Mouse (Mus musculus): ENCODE results near the gene St6gal2. TPM values are rescaled to one million over a fixed set of nuclear protein-coding genes. Genes with fewer than 3 reads are reported as not detected.

Gene St6gal2
- polyA plus RNA-seq, 1 experiment from 2014 or later = 13.4 TPM

DNA sequence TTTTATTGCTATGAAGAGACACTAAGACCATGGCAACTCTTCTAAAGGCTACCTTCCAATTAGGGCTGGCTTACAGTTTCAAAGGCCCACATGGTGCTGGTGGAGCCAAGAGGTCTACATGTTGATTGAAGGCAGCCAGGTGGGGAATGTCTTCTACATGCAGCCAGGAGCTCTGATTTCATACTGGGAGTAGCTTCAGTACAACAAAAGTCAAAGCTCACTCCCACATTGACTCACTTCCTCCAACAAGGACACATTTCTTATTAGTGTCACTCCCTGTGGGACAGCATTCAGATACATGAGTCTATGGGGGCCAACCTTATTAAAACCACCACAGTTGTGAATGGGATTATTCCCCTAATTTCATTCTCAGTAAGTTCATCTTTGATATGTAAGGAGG lies 23.8 kb downstream of the St6gal2 start:
- Histone ChIP-seq H3K9ac (ENCODE audit: low read length) (no peak overlapping the region), H3K4me1 (replicated peaks; ENCODE audit: control insufficient read depth, insufficient read depth, low read length) (no peaks in the 10 kb centered on the region), H3K4me2 (ENCODE audit: low read depth, low read length, severe bottlenecking) (no peak overlapping the region), H3K27me3 (ENCODE audit: control insufficient read depth, insufficient read depth, low read length) (no peaks in the 10 kb centered on the region), H3K9me3 (ENCODE audit: control insufficient read depth, low read length) (no peaks in the 10 kb centered on the region), H3K4me3 (ENCODE audit: low read depth, low read length) (no peak overlapping the region), H3K27ac (ENCODE audit: low read depth, low read length) (no peak overlapping the region), H3K36me3 (ENCODE audit: control insufficient read depth, insufficient read depth, low read length) (no peaks in the 10 kb centered on the region)
- no peak for DNase-seq (ENCODE audit: low spot score)
- no peak for ATAC-seq (replicated peaks; ENCODE audit: low FRiP score)

DNA sequence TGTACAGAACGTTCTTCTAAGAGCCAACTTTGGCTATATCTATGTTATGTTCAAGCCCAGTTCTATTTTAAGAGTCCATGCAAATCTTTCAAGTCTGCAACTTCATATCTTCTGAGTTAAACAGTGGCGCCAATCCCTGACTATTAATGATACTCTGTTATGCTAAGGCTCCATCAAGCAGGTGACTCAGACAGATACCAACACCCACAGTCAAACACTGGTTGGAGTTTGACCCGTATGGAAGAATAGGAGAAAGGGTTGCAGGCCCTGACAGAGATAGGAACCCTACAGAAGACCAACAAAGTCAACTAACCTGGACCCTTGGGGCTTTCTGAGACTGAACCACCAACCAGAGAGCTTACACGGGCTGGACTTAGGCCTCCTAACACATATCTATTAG lies 30.8 kb downstream of the St6gal2 start:
- Histone ChIP-seq H3K4me2 (ENCODE audit: low read depth, low read length, severe bottlenecking) (no peak overlapping the region), H3K4me1 (replicated peaks; ENCODE audit: control insufficient read depth, insufficient read depth, low read length) (no peaks in the 10 kb centered on the region), H3K36me3 (ENCODE audit: control insufficient read depth, insufficient read depth, low read length) (no peaks in the 10 kb centered on the region), H3K4me3 (ENCODE audit: low read depth, low read length) (no peak overlapping the region), H3K27me3 (ENCODE audit: control insufficient read depth, insufficient read depth, low read length) (no peaks in the 10 kb centered on the region), H3K9ac (ENCODE audit: low read length) (no peak overlapping the region), H3K27ac (ENCODE audit: low read depth, low read length) (no peak overlapping the region), H3K9me3 (ENCODE audit: control insufficient read depth, low read length) (no peaks in the 10 kb centered on the region; the same call in 1 of the 2 replicates)
- WGBS = 88% methylated on average over 4 of the region's 4 CpGs
- no peak for DNase-seq (ENCODE audit: low spot score)
- no peak for ATAC-seq (replicated peaks; ENCODE audit: low FRiP score)

DNA sequence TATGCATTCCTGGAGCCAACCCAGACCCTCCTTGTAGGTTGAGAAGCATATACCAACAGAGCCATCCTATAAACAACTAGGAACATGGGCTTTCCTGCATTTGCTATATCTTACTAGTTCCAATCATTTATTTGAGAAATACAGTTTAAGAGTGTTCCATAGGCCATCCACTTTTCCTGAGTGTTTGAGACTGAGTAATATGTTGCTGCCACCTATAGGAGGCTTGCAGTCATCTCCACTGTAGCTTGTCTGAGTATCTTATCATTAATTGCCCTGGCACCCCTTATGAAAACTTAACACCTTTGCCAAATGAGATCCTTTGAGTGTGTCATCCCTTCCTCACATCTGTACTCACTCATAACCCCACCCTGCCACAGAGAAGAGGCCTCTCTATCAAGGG lies 32.2 kb downstream of the St6gal2 start:
- no peak overlapping the region for H3K9ac ChIP-seq (ENCODE audit: low read length)
- H3K27ac ChIP-seq (ENCODE audit: low read depth, low read length) = no peak overlapping the region
- no peaks in the 10 kb centered on the region; the same call in 1 of the 2 replicates for H3K9me3 ChIP-seq (ENCODE audit: control insufficient read depth, low read length)
- no peaks in the 10 kb centered on the region for H3K36me3 ChIP-seq (ENCODE audit: control insufficient read depth, insufficient read depth, low read length)
- no peaks in the 10 kb centered on the region for H3K4me1 ChIP-seq (replicated peaks; ENCODE audit: control insufficient read depth, insufficient read depth, low read length)
- H3K4me3 ChIP-seq (ENCODE audit: low read depth, low read length) = no peak overlapping the region
- DNase-seq (ENCODE audit: low spot score) = no peak
- peak; percentile 46 for ATAC-seq (replicated peaks; ENCODE audit: low FRiP score)
- H3K4me2 ChIP-seq (ENCODE audit: low read depth, low read length, severe bottlenecking) = no peak overlapping the region
- no peaks in the 10 kb centered on the region for H3K27me3 ChIP-seq (ENCODE audit: control insufficient read depth, insufficient read depth, low read length)

DNA sequence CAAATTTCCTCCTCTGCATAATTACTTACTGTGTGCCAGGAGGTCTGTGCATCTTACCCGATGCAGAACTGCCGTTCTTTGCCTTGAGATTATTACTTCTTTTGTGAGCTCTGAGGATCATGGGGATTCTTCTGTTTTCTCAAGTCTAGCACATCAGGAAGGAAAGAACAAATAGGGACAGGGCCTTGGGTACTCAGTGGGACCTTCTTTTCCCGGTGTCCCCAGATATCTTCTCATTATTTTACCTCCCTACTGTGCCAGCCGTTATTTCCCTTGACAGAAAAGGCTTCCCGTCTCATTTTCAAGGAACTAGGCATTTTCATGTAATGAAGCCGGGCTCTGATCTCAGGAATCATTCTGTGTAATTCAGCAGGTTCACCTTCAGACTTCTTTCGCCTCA lies 34.2 kb downstream of the St6gal2 start:
- ATAC-seq (replicated peaks; ENCODE audit: low FRiP score) (no peak), DNase-seq (ENCODE audit: low spot score) (no peak)
- H3K27me3 ChIP-seq (ENCODE audit: control insufficient read depth, insufficient read depth, low read length) = no peaks in the 10 kb centered on the region
- no peak overlapping the region for H3K9ac ChIP-seq (ENCODE audit: low read length)
- no peaks in the 10 kb centered on the region for H3K4me1 ChIP-seq (replicated peaks; ENCODE audit: control insufficient read depth, insufficient read depth, low read length)
- no peaks in the 10 kb centered on the region; the same call in 1 of the 2 replicates for H3K9me3 ChIP-seq (ENCODE audit: control insufficient read depth, low read length)
- no peak overlapping the region for H3K27ac ChIP-seq (ENCODE audit: low read depth, low read length)
- no peaks in the 10 kb centered on the region for H3K36me3 ChIP-seq (ENCODE audit: control insufficient read depth, insufficient read depth, low read length)
- 63% methylated on average over 7 of the region's 7 CpGs for WGBS
- H3K4me3 ChIP-seq (ENCODE audit: low read depth, low read length) = no peak overlapping the region
- H3K4me2 ChIP-seq (ENCODE audit: low read depth, low read length, severe bottlenecking) = no peak overlapping the region

DNA sequence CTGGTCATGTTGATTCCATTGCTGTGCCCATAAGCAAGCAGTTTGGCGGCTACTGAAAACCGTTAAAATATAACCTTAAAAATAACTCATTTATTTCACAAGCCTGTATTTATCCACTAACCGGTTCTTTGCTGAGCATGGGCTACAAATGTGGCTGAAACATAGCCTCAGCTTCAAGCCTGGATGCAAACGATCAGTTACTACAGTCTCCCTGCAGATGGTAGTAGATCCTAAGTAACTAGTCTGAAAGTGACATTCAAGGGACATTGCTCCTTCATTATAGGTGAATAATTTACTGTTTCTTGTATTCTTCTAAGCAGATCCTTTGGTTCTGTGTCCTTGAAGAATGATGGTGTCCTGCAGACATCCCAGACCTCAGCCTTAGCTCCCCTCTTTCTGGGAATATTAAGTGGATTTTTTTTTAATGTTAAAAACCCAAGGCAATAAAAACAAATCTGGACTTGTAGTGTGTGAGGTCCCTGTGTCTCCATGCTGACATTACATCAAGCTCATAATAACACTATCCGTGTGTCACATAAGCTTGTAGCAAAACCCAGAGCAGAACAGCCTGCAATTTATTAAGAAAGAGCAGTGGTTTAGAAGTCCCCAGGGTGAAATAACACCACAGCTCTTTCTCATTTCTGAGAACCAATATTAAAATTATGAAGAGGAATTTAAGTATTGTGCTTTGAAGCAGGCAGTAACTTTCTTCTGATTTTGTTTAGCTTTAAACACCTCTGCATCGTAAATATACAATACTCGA lies 39.1 kb downstream of the St6gal2 start:
- Histone ChIP-seq H3K27me3 (ENCODE audit: control insufficient read depth, insufficient read depth, low read length) (no peaks in the 10 kb centered on the region), H3K4me2 (ENCODE audit: low read depth, low read length, severe bottlenecking) (no peak overlapping the region), H3K9ac (ENCODE audit: low read length) (no peak overlapping the region), H3K4me3 (ENCODE audit: low read depth, low read length) (no peak overlapping the region), H3K36me3 (ENCODE audit: control insufficient read depth, insufficient read depth, low read length) (no peaks in the 10 kb centered on the region), H3K27ac (ENCODE audit: low read depth, low read length) (no peak overlapping the region), H3K9me3 (ENCODE audit: control insufficient read depth, low read length) (no peaks in the 10 kb centered on the region), H3K4me1 (replicated peaks; ENCODE audit: control insufficient read depth, insufficient read depth, low read length) (no peaks in the 10 kb centered on the region)
- WGBS = 92% methylated on average over 7 of the region's 7 CpGs
- ATAC-seq (replicated peaks; ENCODE audit: low FRiP score) (no peak), DNase-seq (ENCODE audit: low spot score) (no peak)

DNA sequence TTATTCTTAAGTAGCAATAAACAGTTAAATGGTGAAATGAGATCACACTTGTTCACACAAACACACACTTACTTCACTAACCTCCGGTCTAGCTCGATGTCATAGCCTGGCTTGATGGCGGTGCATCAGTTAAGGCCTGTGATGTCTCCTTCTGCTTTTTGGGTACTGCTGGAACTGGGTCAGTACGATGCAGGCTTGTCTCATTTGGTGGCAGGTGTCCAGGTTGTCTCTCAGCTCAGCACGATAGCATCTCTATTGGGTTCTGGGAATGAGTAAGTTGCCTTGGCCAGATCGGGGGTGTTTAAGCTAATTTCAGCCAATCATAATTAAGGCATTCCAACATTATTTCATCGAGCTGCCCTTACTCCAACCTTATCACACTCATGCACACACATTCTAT lies 86.7 kb downstream of the St6gal2 start:
- H3K27ac ChIP-seq (ENCODE audit: low read depth, low read length) = no peak overlapping the region
- no peak overlapping the region for H3K9ac ChIP-seq (ENCODE audit: low read length)
- DNase-seq (ENCODE audit: low spot score) = no peak
- H3K9me3 ChIP-seq (ENCODE audit: control insufficient read depth, low read length) = no peaks in the 10 kb centered on the region
- WGBS = 96% methylated on average over 7 of the region's 7 CpGs
- no peaks in the 10 kb centered on the region for H3K4me1 ChIP-seq (replicated peaks; ENCODE audit: control insufficient read depth, insufficient read depth, low read length)
- no peak for ATAC-seq (replicated peaks; ENCODE audit: low FRiP score)
- no peaks in the 10 kb centered on the region for H3K27me3 ChIP-seq (ENCODE audit: control insufficient read depth, insufficient read depth, low read length)
- no peak overlapping the region for H3K4me2 ChIP-seq (ENCODE audit: low read depth, low read length, severe bottlenecking)
- H3K4me3 ChIP-seq (ENCODE audit: low read depth, low read length) = no peak overlapping the region
- no peaks in the 10 kb centered on the region for H3K36me3 ChIP-seq (ENCODE audit: control insufficient read depth, insufficient read depth, low read length)

DNA sequence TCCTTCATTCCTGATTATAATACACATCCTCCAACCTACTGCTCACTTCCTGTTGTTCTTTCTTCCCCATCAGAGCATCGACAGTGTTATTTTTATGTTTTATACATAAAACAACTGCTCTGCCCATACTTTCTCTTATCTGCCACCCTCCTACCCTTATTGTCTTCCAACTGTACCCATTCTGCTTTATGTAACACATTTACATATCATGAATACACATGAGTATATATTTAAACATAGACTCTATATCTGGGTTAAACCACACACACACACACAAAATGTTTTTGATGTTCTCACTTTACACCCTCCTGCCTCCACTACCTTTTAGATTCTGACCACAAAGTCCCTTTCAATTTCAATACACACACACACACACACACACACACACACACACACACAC lies 103.3 kb downstream of the St6gal2 start:
- H3K4me2 ChIP-seq (ENCODE audit: low read depth, low read length, severe bottlenecking) = no peak overlapping the region
- H3K27ac ChIP-seq (ENCODE audit: low read depth, low read length) = no peak overlapping the region
- no peaks in the 10 kb centered on the region for H3K4me1 ChIP-seq (replicated peaks; ENCODE audit: control insufficient read depth, insufficient read depth, low read length)
- no peak overlapping the region for H3K4me3 ChIP-seq (ENCODE audit: low read depth, low read length)
- no peaks in the 10 kb centered on the region for H3K9me3 ChIP-seq (ENCODE audit: control insufficient read depth, low read length)
- H3K36me3 ChIP-seq (ENCODE audit: control insufficient read depth, insufficient read depth, low read length) = no peaks in the 10 kb centered on the region
- WGBS = 63% methylated on average over 1 of the region's 1 CpGs
- H3K27me3 ChIP-seq (ENCODE audit: control insufficient read depth, insufficient read depth, low read length) = no peaks in the 10 kb centered on the region
- no peak for DNase-seq (ENCODE audit: low spot score)
- ATAC-seq (replicated peaks; ENCODE audit: low FRiP score) = no peak
- H3K9ac ChIP-seq (ENCODE audit: low read length) = no peak overlapping the region

DNA sequence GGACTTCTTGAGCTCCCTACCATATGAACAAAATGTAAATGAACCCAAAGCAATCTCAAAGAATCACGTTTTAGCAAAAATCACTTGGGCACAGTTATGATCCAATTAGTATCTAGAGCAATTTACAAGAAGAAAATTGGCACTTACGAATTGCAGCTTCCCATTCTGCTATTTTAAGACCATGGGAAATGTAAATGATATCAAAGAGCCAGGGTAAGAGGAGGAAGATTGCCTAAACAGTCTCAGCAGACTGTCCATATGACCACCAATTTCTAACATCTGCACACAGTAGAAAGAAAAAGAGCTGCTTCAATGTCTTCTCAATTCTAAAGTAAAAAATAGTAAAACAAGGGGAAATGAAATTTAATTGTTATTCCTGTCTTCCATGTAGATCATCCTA lies 116.6 kb downstream of the St6gal2 start:
- Histone ChIP-seq H3K4me2 (ENCODE audit: low read depth, low read length, severe bottlenecking) (no peak overlapping the region), H3K4me1 (replicated peaks; ENCODE audit: control insufficient read depth, insufficient read depth, low read length) (no peaks in the 10 kb centered on the region), H3K9ac (ENCODE audit: low read length) (no peak overlapping the region), H3K9me3 (ENCODE audit: control insufficient read depth, low read length) (no peaks in the 10 kb centered on the region), H3K36me3 (ENCODE audit: control insufficient read depth, insufficient read depth, low read length) (no peaks in the 10 kb centered on the region), H3K27ac (ENCODE audit: low read depth, low read length) (no peak overlapping the region), H3K4me3 (ENCODE audit: low read depth, low read length) (no peak overlapping the region), H3K27me3 (ENCODE audit: control insufficient read depth, insufficient read depth, low read length) (no peaks in the 10 kb centered on the region)
- WGBS = 64% methylated on average over 2 of the region's 2 CpGs
- no peak for ATAC-seq (replicated peaks; ENCODE audit: low FRiP score)
- DNase-seq (ENCODE audit: low spot score) = no peak

Data from forebrain, embryonic 11.5 days (tissue).